Mouse (Mus musculus) CD4-positive helper T cell, adult 2 months (primary cell): ENCODE measurements around the gene Adamts2.

Source experiments
- DNase-seq: peaks from one replicate; pipeline ENCODE4 v3.0.0-alpha.2; 2012; ENCODE audit warnings: low read depth, missing footprints, low spot score

Gene Adamts2

DNA sequence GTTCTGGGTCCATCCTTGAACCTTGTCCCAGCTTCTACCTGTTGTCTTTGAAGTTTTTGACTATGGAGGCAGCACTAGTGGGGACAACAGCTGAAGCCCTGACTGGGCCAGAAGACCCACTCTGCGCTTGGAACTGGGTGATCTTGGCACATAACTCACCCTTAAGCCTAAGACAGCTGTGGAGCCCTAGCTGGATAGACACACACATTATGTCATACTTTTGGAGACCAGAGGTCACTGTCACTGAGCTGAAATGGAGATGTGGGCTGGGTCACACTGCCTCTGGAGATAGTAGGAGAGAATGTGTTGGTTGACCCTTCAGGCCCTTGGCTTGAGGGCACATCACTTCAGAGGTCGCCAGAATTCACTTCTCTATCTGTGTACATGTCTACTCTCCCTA, 69.5 kb downstream of the Adamts2 start:
- no peak for DNase-seq

- DNase-seq, result no peak
These were observed 70.0 kb downstream of the Adamts2 start for GRCm38 (mm10) chr11:50671820-50672310.

DNA sequence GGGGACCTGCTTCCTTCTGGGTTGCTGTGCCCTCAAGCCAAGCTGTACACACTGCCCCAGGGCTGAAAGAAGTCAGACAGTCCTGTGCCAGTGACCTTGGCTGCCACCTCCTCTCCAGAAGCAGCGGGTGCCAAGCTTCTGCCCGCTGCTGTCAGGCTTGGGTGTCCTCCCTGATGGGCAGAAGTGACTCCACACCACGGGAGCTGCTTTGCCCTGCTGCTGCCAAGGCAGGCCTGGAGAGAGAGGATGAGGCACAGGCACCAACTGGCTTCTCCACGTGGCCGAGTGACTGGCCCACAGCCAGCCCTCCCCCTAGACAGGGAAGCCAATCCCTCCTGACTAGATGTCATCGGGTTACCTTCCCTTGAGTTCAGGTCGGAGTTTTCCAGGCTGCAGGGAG, 71.0 kb downstream of the Adamts2 start:
- no peak for DNase-seq

- DNase-seq, result no peak
These were observed 71.8 kb downstream of the Adamts2 start for GRCm38 (mm10) chr11:50673525-50674250.

DNA sequence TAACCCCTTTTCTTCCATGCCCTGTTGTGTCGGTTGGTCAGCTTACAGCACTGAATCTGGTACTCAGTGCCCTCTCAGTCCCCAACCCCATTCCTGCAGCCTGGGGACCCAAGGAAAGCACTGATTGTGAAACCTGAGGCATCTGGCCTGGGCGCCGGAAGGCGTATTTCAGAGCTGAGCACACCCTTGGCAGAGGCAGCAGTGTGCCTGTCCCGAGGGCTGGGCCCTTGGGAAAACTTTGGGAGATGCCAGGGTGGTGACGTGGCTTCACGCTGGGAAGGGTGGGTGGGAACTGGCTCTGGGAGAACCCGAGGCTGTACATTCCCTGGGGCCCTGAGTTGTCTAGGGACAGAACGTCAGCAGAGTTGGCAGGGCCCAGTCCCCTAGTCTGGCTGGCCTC, 72.5 kb downstream of the Adamts2 start:
- DNase-seq, result no peak

DNA sequence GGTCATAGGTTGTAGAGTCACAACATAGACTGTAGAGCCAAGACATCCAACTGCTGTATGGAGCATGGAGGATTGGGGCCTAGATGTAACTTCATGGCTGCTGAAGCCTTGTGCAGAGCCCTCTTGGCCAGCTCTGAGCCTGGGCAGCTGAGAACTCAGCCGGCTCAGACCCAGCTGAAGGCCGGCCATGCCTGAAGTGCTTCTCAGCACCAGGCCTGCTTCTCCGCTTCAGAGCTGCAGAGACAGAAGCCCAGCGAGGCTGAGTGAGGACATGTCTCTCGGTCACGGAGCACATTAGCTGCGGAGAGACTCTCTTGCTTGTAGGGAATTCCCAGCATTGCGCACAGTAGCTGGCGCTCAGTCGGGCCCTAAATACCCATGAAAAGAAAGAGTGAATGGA, 76.8 kb downstream of the Adamts2 start:
- DNase-seq, result no peak

DNA sequence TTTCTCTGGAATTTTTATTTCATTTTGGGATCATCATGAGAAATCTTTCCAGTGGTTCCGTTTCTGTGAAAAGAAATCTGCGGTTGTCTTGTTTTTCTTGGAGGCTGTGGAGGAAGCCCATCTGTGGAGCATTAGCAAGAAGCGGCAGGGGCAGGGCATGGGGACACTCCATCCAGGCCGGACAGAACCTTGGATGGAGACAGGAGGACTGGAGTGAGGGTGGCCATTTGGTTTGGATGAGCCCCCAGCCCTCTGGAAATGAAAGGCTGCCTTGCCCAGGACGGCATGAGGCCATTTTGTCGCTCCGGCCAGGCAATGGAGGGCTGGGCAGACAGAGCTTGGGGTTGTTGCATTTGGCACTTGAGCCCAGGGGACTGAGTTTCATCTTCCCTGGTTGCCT, 80.1 kb downstream of the Adamts2 start:
- DNase-seq, result no peak

GRCm38 (mm10) chr11:50683821-50684220, 81.9 kb downstream of the Adamts2 start:
- DNase-seq, result no peak

- DNase-seq, result no peak
These were observed 86.7 kb downstream of the Adamts2 start for GRCm38 (mm10) chr11:50688584-50688983.

GRCm38 (mm10) chr11:50689672-50690071, 87.8 kb downstream of the Adamts2 start:
- DNase-seq, result no peak

DNA sequence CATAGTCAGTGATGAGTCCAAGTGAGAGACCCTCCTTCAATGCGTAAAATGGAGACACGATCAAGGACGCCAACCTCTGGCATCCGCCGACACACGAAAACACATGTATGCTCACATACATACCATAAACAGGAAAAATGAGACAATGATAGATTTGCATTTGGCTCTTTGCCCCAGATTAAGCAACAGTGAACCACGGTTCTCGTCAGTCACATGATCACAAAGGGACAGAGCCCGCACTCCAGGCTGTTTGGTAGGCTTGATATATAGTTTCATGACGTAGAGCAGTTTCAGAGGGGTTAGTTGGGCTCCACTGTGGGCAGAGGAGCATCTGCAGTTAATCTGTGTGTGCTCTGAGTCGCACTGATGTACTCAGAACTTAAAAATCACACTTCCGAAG, 98.1 kb downstream of the Adamts2 start:
- DNase-seq, result no peak

GRCm38 (mm10) chr11:50700496-50700895, 98.6 kb downstream of the Adamts2 start:
- DNase-seq, result no peak

DNA sequence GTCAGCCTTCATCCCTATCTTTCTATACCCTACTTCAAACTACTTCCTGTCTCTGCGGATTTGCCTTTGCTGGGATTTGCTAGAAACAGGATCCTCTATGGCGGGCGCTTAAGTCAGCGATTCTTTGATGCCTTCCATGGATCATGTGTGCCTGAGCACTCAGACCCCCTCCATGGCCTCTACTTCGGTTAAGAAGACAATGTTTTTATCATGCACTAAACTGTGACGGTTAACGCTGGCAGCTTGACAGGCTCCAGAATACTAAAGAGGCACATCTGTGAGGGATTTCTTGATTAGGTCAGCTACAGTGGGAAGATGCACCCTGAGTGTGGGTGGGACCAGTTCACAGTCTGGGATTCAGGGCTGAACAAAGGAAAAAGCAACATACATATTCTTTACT, 101.5 kb downstream of the Adamts2 start:
- DNase-seq, result no peak

- DNase-seq, result no peak
These were observed 102.6 kb downstream of the Adamts2 start for GRCm38 (mm10) chr11:50704511-50704910.

- DNase-seq, result no peak
These were observed 105.4 kb downstream of the Adamts2 start for GRCm38 (mm10) chr11:50707259-50707658.

DNA sequence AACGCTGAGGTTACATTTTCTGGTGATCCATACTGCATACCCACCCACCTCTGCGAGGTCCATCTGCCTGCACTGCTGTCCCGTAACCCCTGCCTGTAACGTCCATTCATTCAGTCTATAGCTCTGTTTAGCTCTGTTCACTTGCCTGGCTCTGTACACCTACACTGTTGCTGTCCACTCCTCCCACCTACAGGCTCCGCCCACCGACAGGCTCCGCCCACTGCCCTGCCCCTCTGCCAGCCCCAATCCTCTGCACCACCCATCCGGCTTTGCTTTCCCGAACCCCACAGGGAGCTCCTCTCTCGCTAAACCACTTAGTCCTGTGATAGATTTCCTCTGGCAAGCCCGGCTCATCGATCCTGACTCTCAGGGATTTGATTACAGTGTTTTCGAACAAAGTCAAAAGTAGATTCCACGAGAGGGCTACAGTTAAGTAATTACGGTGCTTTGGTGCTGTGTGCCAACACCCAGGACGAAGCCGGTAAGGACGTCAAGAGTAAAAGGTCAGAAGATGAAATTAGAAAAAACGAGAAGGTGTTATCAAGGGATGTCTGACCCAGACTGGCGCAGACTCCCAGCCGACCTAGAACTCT, 111.8 kb downstream of the Adamts2 start:
- DNase-seq, result no peak

DNA sequence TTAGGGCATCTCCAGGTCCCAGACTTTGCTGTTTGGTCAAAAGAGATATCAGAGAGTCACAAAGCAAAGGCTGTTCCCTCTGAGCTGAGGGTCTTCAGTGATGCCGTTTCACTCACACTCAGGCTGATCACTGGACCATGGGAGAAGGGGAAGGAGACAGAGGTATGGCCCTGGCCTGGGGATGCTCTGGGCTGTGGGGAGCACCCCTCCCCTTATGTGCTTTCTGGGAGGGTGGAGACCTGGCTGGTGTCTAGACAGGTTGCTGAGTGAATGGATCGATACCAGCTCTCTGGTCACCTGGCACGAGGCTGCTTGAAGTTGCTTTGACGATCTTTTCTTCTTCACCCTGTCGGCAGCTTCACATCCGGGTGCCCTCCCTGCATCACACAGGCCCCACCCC, 113.2 kb downstream of the Adamts2 start:
- DNase-seq, result no peak

- no peak for DNase-seq
These were observed 115.6 kb downstream of the Adamts2 start for GRCm38 (mm10) chr11:50717381-50717897.

- no peak for DNase-seq
These were observed 117.0 kb downstream of the Adamts2 start for GRCm38 (mm10) chr11:50718862-50719261.

DNA sequence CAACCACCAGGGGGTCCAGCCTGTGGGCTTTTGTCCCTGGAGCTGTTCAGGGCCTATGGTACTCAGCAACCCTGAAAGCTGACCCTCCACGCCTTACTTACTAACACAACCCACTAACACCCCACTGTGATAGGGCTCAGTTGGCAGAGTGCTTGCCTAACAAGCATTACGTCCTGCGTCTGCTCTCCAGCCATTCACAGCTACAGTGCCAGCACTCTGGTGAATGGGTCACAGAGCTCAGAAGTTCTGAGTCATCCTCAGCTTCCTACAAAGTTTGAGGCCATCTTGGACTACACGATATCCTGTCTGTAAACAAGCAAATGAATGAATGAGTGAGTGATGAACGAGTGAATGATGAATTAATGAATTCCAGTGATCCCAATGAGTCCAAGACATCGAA, 118.5 kb downstream of the Adamts2 start:
- no peak for DNase-seq

DNA sequence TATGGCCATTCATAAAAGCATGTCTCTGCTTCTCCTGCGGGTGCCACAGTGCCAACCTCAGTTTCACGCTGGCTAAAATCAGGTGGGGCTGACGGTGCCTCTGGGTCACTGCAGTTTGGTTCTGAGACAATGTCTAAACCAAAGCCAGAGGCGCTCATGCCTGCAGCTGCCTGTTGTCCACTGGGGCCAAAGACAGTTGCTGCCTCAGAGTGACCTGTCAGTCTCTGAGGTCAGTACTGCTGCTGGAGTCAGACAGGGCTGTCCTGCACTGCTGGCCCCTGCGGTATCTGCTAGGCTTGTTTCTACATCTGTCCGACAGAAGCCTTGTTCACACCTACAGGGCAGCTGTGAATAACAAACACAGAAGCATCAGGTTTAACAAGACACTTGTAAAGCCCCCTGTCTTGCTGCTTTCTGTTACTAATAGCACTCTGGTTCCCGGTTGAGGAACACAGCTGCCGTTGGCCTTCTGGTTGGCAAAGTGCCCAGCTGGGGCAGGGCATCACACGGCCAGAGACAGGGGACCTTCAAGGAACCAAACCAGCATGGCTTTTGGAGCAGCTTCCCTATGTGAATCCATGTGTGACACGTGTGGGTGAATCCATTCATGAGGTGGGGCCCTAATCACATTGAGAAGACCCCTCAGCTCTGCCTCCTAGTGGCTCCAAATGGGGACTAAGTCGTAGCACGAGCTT, 119.1 kb downstream of the Adamts2 start:
- no peak for DNase-seq

GRCm38 (mm10) chr11:50725595-50725994, 123.7 kb downstream of the Adamts2 start:
- no peak for DNase-seq

- DNase-seq, result no peak
These were observed 124.2 kb downstream of the Adamts2 start for GRCm38 (mm10) chr11:50726035-50726434.
